Mouse (Mus musculus) testis, postnatal 10 days (tissue): ENCODE measurements at regions not wholly inside any gene's neighbourhood (a gene's known extent, or its start where the extent isn't known, plus 50 kb on each side); places are given as distances from the start of the nearest gene placed in this dataset.

Source experiments
- DNase-seq: peaks from one replicate; pipeline ENCODE4 v3.0.0; 2021; ENCODE audit warnings: low spot score

- DNase-seq, result no peak
These were observed 637.1 kb upstream of the Flrt2 start for GRCm38 (mm10) chr12:95054887-95055286.

GRCm38 (mm10) chr12:95056926-95057325, 635.1 kb upstream of the Flrt2 start:
- DNase-seq, result no peak

- no peak for DNase-seq
These were observed 632.6 kb upstream of the Flrt2 start for GRCm38 (mm10) chr12:95059396-95059795.

- DNase-seq, result no peak
These were observed 619.7 kb upstream of the Flrt2 start for GRCm38 (mm10) chr12:95072307-95072706.

GRCm38 (mm10) chr12:95119223-95119952, 572.6 kb upstream of the Flrt2 start:
- DNase-seq, result no peak

GRCm38 (mm10) chr12:95132804-95133203, 559.2 kb upstream of the Flrt2 start:
- no peak for DNase-seq

GRCm38 (mm10) chr12:95133482-95133881, 558.5 kb upstream of the Flrt2 start:
- no peak for DNase-seq

GRCm38 (mm10) chr12:95138167-95138566, 553.9 kb upstream of the Flrt2 start:
- no peak for DNase-seq

GRCm38 (mm10) chr12:95171051-95171450, 521.0 kb upstream of the Flrt2 start:
- DNase-seq, result no peak

GRCm38 (mm10) chr12:95173810-95174402, 518.1 kb upstream of the Flrt2 start:
- no peak for DNase-seq

GRCm38 (mm10) chr12:95202486-95202885, 489.5 kb upstream of the Flrt2 start:
- no peak for DNase-seq

- DNase-seq, result no peak
These were observed 486.9 kb upstream of the Flrt2 start for GRCm38 (mm10) chr12:95205081-95205480.

GRCm38 (mm10) chr12:95239158-95239779, 452.8 kb upstream of the Flrt2 start:
- no peak for DNase-seq

GRCm38 (mm10) chr12:95267187-95267586, 424.8 kb upstream of the Flrt2 start:
- no peak for DNase-seq

- no peak for DNase-seq
These were observed 386.6 kb upstream of the Flrt2 start for GRCm38 (mm10) chr12:95305386-95305785.

- no peak for DNase-seq
These were observed 376.8 kb upstream of the Flrt2 start for GRCm38 (mm10) chr12:95315151-95315750.

GRCm38 (mm10) chr12:95316820-95317219, 375.2 kb upstream of the Flrt2 start:
- DNase-seq, result no peak

GRCm38 (mm10) chr12:95321693-95322092, 370.3 kb upstream of the Flrt2 start:
- no peak for DNase-seq

GRCm38 (mm10) chr12:95329666-95330065, 362.4 kb upstream of the Flrt2 start:
- no peak for DNase-seq

GRCm38 (mm10) chr12:95347786-95348185, 344.2 kb upstream of the Flrt2 start:
- no peak for DNase-seq

- DNase-seq, result no peak
These were observed 336.9 kb upstream of the Flrt2 start for GRCm38 (mm10) chr12:95355151-95355550.

- DNase-seq, result no peak
These were observed 307.6 kb upstream of the Flrt2 start for GRCm38 (mm10) chr12:95384248-95384964.
